Mouse (Mus musculus) stomach, postnatal 0 days (tissue): ENCODE results near the gene Mxd1. TPM values are rescaled to one million over a fixed set of nuclear protein-coding genes. Genes with fewer than 3 reads are reported as not detected.
A peak's percentile ranks its signal among the peaks of the same experiment; 100 is the strongest.

Source experiments
- ATAC-seq: fragments of 200-750 bp; cut with Nextera tagmentation; 2 replicates; pipeline ENCODE4 v1.8.0; 2017; ENCODE audit not compliant: low FRiP score, low TSS enrichment
- DNase-seq: peaks from one replicate; pipeline ENCODE4 v3.0.0-alpha.2; 2016; ENCODE audit warnings: low spot score
- H3K27ac ChIP-seq: fragments of 300-500 bp; sonication (generic); replicated peaks from 2 replicates; pipeline ENCODE4 v1.5.1; 2014; ENCODE audit warnings: mild to moderate bottlenecking, control low read depth
- H3K27me3 ChIP-seq: fragments of 300-500 bp; sonication (generic); 2 replicates; pipeline ENCODE4 v1.6.1; 2014; ENCODE audit warnings: low read length; ENCODE audit not compliant: control insufficient read depth, insufficient read depth
- H3K36me3 ChIP-seq: fragments of 300-500 bp; sonication (generic); 2 replicates; pipeline ENCODE4 v1.6.1; 2014; ENCODE audit warnings: low read length, mixed read lengths; ENCODE audit not compliant: control insufficient read depth, insufficient read depth
- H3K4me1 ChIP-seq: fragments of 300-500 bp; sonication (generic); replicated peaks from 2 replicates; pipeline ENCODE4 v1.6.1; 2014; ENCODE audit warnings: antibody characterized with exemption; ENCODE audit not compliant: control insufficient read depth, insufficient read depth
- H3K4me2 ChIP-seq: fragments of 300-500 bp; sonication (generic); replicated peaks from 2 replicates; pipeline ENCODE4 v1.6.1; 2014; ENCODE audit warnings: low read depth, mild to moderate bottlenecking, control low read depth, moderate library complexity
- H3K4me3 ChIP-seq: fragments of 300-500 bp; sonication (generic); 2 replicates; pipeline ENCODE4 v1.5.1; 2014; ENCODE audit warnings: low read depth, low read length, control low read depth
- H3K9ac ChIP-seq: fragments of 300-500 bp; sonication (generic); 2 replicates; pipeline ENCODE4 v1.6.1; 2014; ENCODE audit warnings: mild to moderate bottlenecking, low read length, control low read depth, mixed read lengths
- H3K9me3 ChIP-seq: fragments of 300-500 bp; sonication (generic); 2 replicates; pipeline ENCODE4 v1.6.1; 2016; ENCODE audit warnings: low read length; ENCODE audit not compliant: control insufficient read depth
- CTCF ChIP-seq: IDR thresholded peaks from 2 replicates; pipeline ENCODE4 v1.5.1; 2016; ENCODE audit warnings: antibody characterized with exemption, low read depth, mild to moderate bottlenecking, moderate library complexity
- EP300 ChIP-seq: optimal IDR thresholded peaks from 2 replicates; pipeline ENCODE3; 2016; ENCODE audit warnings: antibody characterized with exemption
- WGBS: fragments of 180-500 bp; shearing (Covaris S2); extraction: QIAGEN DNeasy Blood & Tissue Kit; methylation state at CpG from one replicate; pipeline ENCODE4 v1.1.7; 2014; 5-methylcytosine and 5-hydroxymethylcytosine counted together
- polyA plus RNA-seq: library from polyadenylated mRNA; unstranded; fragments of >200 nt; fragmentation: Nextera tagmentation; extraction: Ambion mirVana; gene quantifications from 2 replicates; pipeline ENCODE4 v1.2.1, GENCODE M21; 2015

Mxd1 gene
- polyA plus RNA-seq, 1 experiment from 2014 or later: 27.3 TPM

GRCm38 (mm10) chr6:86660161-86660877, 8.6 kb downstream of the Mxd1 start:
- no peak for ATAC-seq
- no peaks in the 10 kb centered on the region for H3K9me3 ChIP-seq
- H3K4me1 ChIP-seq: no peaks in the 10 kb centered on the region
- no peak overlapping the region for H3K4me2 ChIP-seq
- WGBS: 73% methylated on average over 9 of the region's 9 CpGs
- H3K36me3 ChIP-seq: peaks cover 9% of the 10 kb centered on the region
- H3K27me3 ChIP-seq: no peaks in the 10 kb centered on the region
- no peak overlapping the region for H3K4me3 ChIP-seq
- H3K9ac ChIP-seq: no peak overlapping the region
- no peak for DNase-seq
- H3K27ac ChIP-seq: no peak overlapping the region
- TF ChIP-seq CTCF: no peak
- no peak for TF ChIP-seq EP300

GRCm38 (mm10) chr6:86658501-86658900, 10.5 kb downstream of the Mxd1 start:
- Histone ChIP-seq H3K27ac (no peak overlapping the region), H3K4me1 (no peaks in the 10 kb centered on the region), H3K9ac (no peak overlapping the region), H3K36me3 (peaks cover 12% of the 10 kb centered on the region), H3K27me3 (no peaks in the 10 kb centered on the region), H3K4me2 (no peak overlapping the region), H3K9me3 (no peaks in the 10 kb centered on the region), H3K4me3 (no peak overlapping the region)
- TF ChIP-seq CTCF: no peak
- TF ChIP-seq EP300: no peak
- ATAC-seq: no peak
- 74% methylated on average over 3 of the region's 3 CpGs for WGBS
- DNase-seq: no peak

GRCm38 (mm10) chr6:86654270-86654916, 14.6 kb downstream of the Mxd1 start:
- no peak for TF ChIP-seq EP300
- TF ChIP-seq CTCF: peak; percentile 48
- no peak overlapping the region for H3K4me2 ChIP-seq
- WGBS: 74% methylated on average over 9 of the region's 9 CpGs

GRCm38 (mm10) chr6:86653026-86653425, 15.9 kb downstream of the Mxd1 start:
- Histone ChIP-seq H3K36me3 (peaks cover 19% of the 10 kb centered on the region), H3K9ac (no peak overlapping the region), H3K9me3 (no peaks in the 10 kb centered on the region), H3K27ac (no peak overlapping the region), H3K4me2 (no peak overlapping the region), H3K4me1 (no peaks in the 10 kb centered on the region), H3K27me3 (no peaks in the 10 kb centered on the region), H3K4me3 (no peak overlapping the region)
- TF ChIP-seq CTCF (no peak), EP300 (no peak)
- DNase-seq: no peak
- 83% methylated on average over 6 of the region's 6 CpGs for WGBS
- no peak for ATAC-seq

More at GRCm38 (mm10) chr6:86654270-86654916, 14.6 kb downstream of the Mxd1 start:
- Histone ChIP-seq H3K36me3 (peaks cover 18% of the 10 kb centered on the region), H3K9me3 (no peaks in the 10 kb centered on the region), H3K27ac (no peak overlapping the region), H3K4me3 (no peak overlapping the region), H3K9ac (no peak overlapping the region), H3K27me3 (no peaks in the 10 kb centered on the region), H3K4me1 (no peaks in the 10 kb centered on the region)
- peak; percentile 62 for ATAC-seq
- DNase-seq: no peak

- peaks cover 9% of the 10 kb centered on the region for H3K36me3 ChIP-seq
- no peaks in the 10 kb centered on the region for H3K4me1 ChIP-seq
- no peaks in the 10 kb centered on the region for H3K27me3 ChIP-seq
- no peak overlapping the region for H3K4me3 ChIP-seq
- WGBS: 60% methylated on average over 7 of the region's 7 CpGs
- H3K27ac ChIP-seq: no peak overlapping the region
- DNase-seq (no peak), ATAC-seq (no peak)
- no peaks in the 10 kb centered on the region for H3K9me3 ChIP-seq
- no peak overlapping the region for H3K4me2 ChIP-seq
- TF ChIP-seq EP300 (no peak), CTCF (no peak)
- no peak overlapping the region for H3K9ac ChIP-seq
These were observed 22.8 kb downstream of the Mxd1 start for GRCm38 (mm10) chr6:86646143-86646542.

GRCm38 (mm10) chr6:86645551-86645950, 23.4 kb downstream of the Mxd1 start:
- WGBS: 62% methylated on average over 4 of the region's 4 CpGs
- H3K27me3 ChIP-seq: no peaks in the 10 kb centered on the region
- no peaks in the 10 kb centered on the region for H3K9me3 ChIP-seq
- H3K4me3 ChIP-seq: no peak overlapping the region
- TF ChIP-seq CTCF (no peak), EP300 (no peak)
- no peak overlapping the region for H3K4me2 ChIP-seq
- H3K9ac ChIP-seq: no peak overlapping the region
- DNase-seq (peak; percentile 37), ATAC-seq (peak; percentile 52; the same call in 1 of the 2 replicates)
- no peaks in the 10 kb centered on the region for H3K4me1 ChIP-seq
- H3K27ac ChIP-seq: no peak overlapping the region
- peaks cover 3% of the 10 kb centered on the region for H3K36me3 ChIP-seq
